Mouse (Mus musculus) lung, postnatal 0 days (tissue): ENCODE results near the gene Sbf2.

Experiments
- CTCF ChIP-seq: IDR thresholded peaks from 2 replicates; pipeline ENCODE4 v1.5.1; 2016; ENCODE audit warnings: antibody characterized with exemption, mild to moderate bottlenecking
- EP300 ChIP-seq: IDR thresholded peaks from 2 replicates; pipeline ENCODE4 v1.6.1; 2016; ENCODE audit warnings: antibody characterized with exemption, mild to moderate bottlenecking, control low read depth

DNA sequence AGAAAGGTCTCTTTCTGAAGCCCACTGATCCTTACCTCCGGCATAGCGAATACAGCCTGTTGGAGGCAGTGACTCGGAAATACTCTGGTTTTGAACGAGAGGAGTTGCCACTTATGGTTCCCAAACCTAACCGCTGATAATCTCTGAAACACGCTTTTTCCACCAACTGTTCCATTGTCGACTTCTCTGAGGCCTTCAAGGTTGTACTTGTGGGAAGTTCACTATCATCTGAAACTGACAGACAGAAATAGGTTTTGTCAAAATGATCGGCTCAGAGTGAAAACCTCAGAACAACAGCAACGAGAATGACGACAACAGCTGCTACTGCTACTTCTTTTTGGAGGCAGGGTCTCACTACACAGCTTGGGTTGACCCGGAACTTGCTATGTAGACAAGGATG lies 252.7 kb downstream of the Sbf2 start:
- TF ChIP-seq CTCF, result no peak
- TF ChIP-seq EP300, result no peak
